Mouse (Mus musculus) intestine, postnatal 0 days (tissue): ENCODE results near the gene Znrf2. TPM values are rescaled to one million over a fixed set of nuclear protein-coding genes. Genes with fewer than 3 reads are reported as not detected.
A peak's percentile ranks its signal among the peaks of the same experiment; 100 is the strongest.

Source experiments
- ATAC-seq: fragments of 200-750 bp; cut with Nextera tagmentation; 2 replicates; pipeline ENCODE4 v1.8.0; 2017; ENCODE audit warnings: mild to moderate bottlenecking, moderate TSS enrichment, moderate library complexity
- H3K27ac ChIP-seq: fragments of 300-500 bp; sonication (generic); 2 replicates; pipeline ENCODE4 v1.5.1; 2014; ENCODE audit warnings: mild to moderate bottlenecking, low read depth, low read length, moderate library complexity
- H3K27me3 ChIP-seq: fragments of 300-500 bp; sonication (generic); replicated peaks from 2 replicates; pipeline ENCODE4 v1.6.1; 2014; ENCODE audit warnings: low read length, mixed read lengths; ENCODE audit not compliant: control insufficient read depth, insufficient read depth
- H3K36me3 ChIP-seq: fragments of 300-500 bp; sonication (generic); 2 replicates; pipeline ENCODE4 v1.6.1; 2014; ENCODE audit warnings: mild to moderate bottlenecking, moderate library complexity; ENCODE audit not compliant: control insufficient read depth, insufficient read depth
- H3K4me1 ChIP-seq: fragments of 300-500 bp; sonication (generic); replicated peaks from 2 replicates; pipeline ENCODE4 v1.6.1; 2014; ENCODE audit warnings: antibody characterized with exemption, low read length, mixed read lengths; ENCODE audit not compliant: control insufficient read depth, insufficient read depth
- H3K4me2 ChIP-seq: fragments of 300-500 bp; sonication (generic); replicated peaks from 2 replicates; pipeline ENCODE4 v1.6.1; 2014; ENCODE audit warnings: low read depth, mild to moderate bottlenecking, moderate library complexity
- H3K4me3 ChIP-seq: fragments of 300-500 bp; sonication (generic); 2 replicates; pipeline ENCODE4 v1.5.1; 2014; ENCODE audit warnings: low read depth, low read length
- H3K9ac ChIP-seq: fragments of 300-500 bp; sonication (generic); 2 replicates; pipeline ENCODE4 v1.6.1; 2014; ENCODE audit warnings: mild to moderate bottlenecking, low read depth, low read length
- H3K9me3 ChIP-seq: fragments of 300-500 bp; sonication (generic); 2 replicates; pipeline ENCODE4 v1.6.1; 2016; ENCODE audit warnings: mixed run types; ENCODE audit not compliant: control insufficient read depth
- CTCF ChIP-seq: sonication (generic); IDR thresholded peaks from 2 replicates; pipeline ENCODE4 v1.5.1; 2016; ENCODE audit warnings: low read depth, mild to moderate bottlenecking, control low read depth, antibody characterized with exemption, moderate library complexity
- WGBS: fragments of 180-500 bp; shearing (Covaris S2); extraction: QIAGEN DNeasy Blood & Tissue Kit; methylation state at CpG from one replicate; pipeline ENCODE4 v1.1.7; 2014; 5-methylcytosine and 5-hydroxymethylcytosine counted together
- polyA plus RNA-seq: library from polyadenylated mRNA; unstranded; fragments of >200 nt; fragmentation: Nextera tagmentation; extraction: Ambion mirVana; gene quantifications from 2 replicates; pipeline ENCODE4 v1.2.1, GENCODE M21; 2015

The Znrf2 gene
- polyA plus RNA-seq, 1 experiment from 2014 or later, result 7.8 TPM

- no peak for ATAC-seq
- Histone ChIP-seq H3K4me2 (no peak overlapping the region), H3K9ac (0 out of 2 replicates have a peak overlapping the region, but pooled peaks have one; percentile 3), H3K4me3 (no peak overlapping the region), H3K27ac (0 out of 2 replicates have a peak overlapping the region, but pooled peaks have one; percentile 1), H3K4me1 (peaks cover 5% of the 10 kb centered on the region), H3K27me3 (no peaks in the 10 kb centered on the region), H3K9me3 (no peaks in the 10 kb centered on the region), H3K36me3 (no peaks in the 10 kb centered on the region)
- no peak for TF ChIP-seq CTCF
- 61% methylated on average over 6 of the region's 6 CpGs for WGBS
Observed at GRCm38 (mm10) chr6:54812276-54812675, 4.4 kb upstream of the Znrf2 start.

- Histone ChIP-seq H3K36me3 (no peaks in the 10 kb centered on the region), H3K9me3 (no peaks in the 10 kb centered on the region), H3K4me2 (peak overlapping the region; percentile 70), H3K9ac (no peak overlapping the region), H3K27me3 (no peaks in the 10 kb centered on the region), H3K27ac (no peak overlapping the region; the same call in 1 of the 2 replicates), H3K4me1 (peaks cover 7% of the 10 kb centered on the region), H3K4me3 (no peak overlapping the region)
- no peak for ATAC-seq
- TF ChIP-seq CTCF, result no peak
- 66% methylated on average over 9 of the region's 9 CpGs for WGBS
Observed at GRCm38 (mm10) chr6:54815428-54816130, 1.1 kb upstream of the Znrf2 start.

- Histone ChIP-seq H3K36me3 (no peaks in the 10 kb centered on the region), H3K4me2 (peak overlapping the region; percentile 70), H3K4me1 (peaks cover 2% of the 10 kb centered on the region), H3K9ac (peak overlapping the region; percentile 94), H3K4me3 (peak overlapping the region; percentile 86), H3K27me3 (no peaks in the 10 kb centered on the region), H3K9me3 (no peaks in the 10 kb centered on the region), H3K27ac (peak overlapping the region; percentile 99)
- peak; percentile 49 for TF ChIP-seq CTCF
- 2% methylated on average over 25 of the region's 39 CpGs for WGBS
- peak; percentile 48 for ATAC-seq
Observed at GRCm38 (mm10) chr6:54817266-54817767, 601 bp downstream of the Znrf2 start.

DNA sequence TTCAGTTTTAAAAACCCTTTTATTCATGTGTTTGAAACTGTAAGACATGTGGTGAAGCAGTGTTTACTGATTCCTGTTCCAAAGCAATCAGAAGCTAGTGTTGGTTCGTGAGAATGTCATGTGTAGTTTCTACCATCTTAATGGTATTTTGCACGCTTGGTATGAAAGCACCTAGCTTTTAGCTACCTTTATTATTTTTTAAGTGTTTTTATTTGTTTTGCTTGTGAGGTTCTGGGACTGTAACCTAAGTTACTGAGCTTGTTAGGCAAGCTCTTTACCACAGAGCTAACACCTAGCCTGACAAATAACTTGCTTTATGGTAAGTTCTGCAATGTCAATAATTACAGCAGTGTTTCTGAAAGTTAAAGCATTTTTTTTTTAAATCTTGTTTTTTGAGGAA, 1.7 kb downstream of the Znrf2 start:
- Histone ChIP-seq H3K4me1 (peaks cover 2% of the 10 kb centered on the region), H3K36me3 (no peaks in the 10 kb centered on the region), H3K4me2 (peak overlapping the region; percentile 70), H3K4me3 (peak overlapping the region; percentile 86), H3K9ac (peak overlapping the region; percentile 94; the same call in 1 of the 2 replicates), H3K27me3 (no peaks in the 10 kb centered on the region), H3K27ac (no peak overlapping the region; the same call in 1 of the 2 replicates), H3K9me3 (no peaks in the 10 kb centered on the region)
- no peak for TF ChIP-seq CTCF
- WGBS, result 45% methylated on average over 2 of the region's 2 CpGs
- no peak for ATAC-seq

GRCm38 (mm10) chr6:54819272-54819671, 2.6 kb downstream of the Znrf2 start:
- Histone ChIP-seq H3K4me3 (no peak overlapping the region), H3K4me1 (peaks cover 2% of the 10 kb centered on the region), H3K27me3 (no peaks in the 10 kb centered on the region), H3K36me3 (no peaks in the 10 kb centered on the region), H3K9ac (peak overlapping the region; percentile 22; the same call in 1 of the 2 replicates), H3K4me2 (peak overlapping the region; percentile 40), H3K9me3 (no peaks in the 10 kb centered on the region), H3K27ac (no peak overlapping the region)
- TF ChIP-seq CTCF, result no peak
- ATAC-seq, result no peak
- 41% methylated on average over 4 of the region's 4 CpGs for WGBS

GRCm38 (mm10) chr6:54819746-54820145, 3.0 kb downstream of the Znrf2 start:
- Histone ChIP-seq H3K27me3 (no peaks in the 10 kb centered on the region), H3K9ac (no peak overlapping the region), H3K27ac (no peak overlapping the region), H3K36me3 (no peaks in the 10 kb centered on the region), H3K9me3 (no peaks in the 10 kb centered on the region), H3K4me1 (peaks cover 2% of the 10 kb centered on the region), H3K4me3 (no peak overlapping the region), H3K4me2 (peak overlapping the region; percentile 40; the same call in 1 of the 2 replicates)
- 76% methylated on average over 3 of the region's 3 CpGs for WGBS
- no peak for TF ChIP-seq CTCF
- no peak for ATAC-seq
